Mouse (Mus musculus) effector memory CD4-positive, alpha-beta T cell, adult 7 months (primary cell): ENCODE results near the gene Trim28. TPM values are rescaled to one million over a fixed set of nuclear protein-coding genes. Genes with fewer than 3 reads are reported as not detected.

Source experiments
- polyA plus RNA-seq: library from polyadenylated mRNA; unstranded; fragments of 100-300 nt; shearing (Covaris generic); gene quantifications from one replicate; pipeline ENCODE4 v1.2.1, GENCODE M21; 2017

Trim28 gene
- polyA plus RNA-seq, result 88.3 TPM

GRCm38 (mm10) chr7:12998851-12999250 is at the start of gene Trim28:
TSS of gene Trim28 (plus strand) at chr7:12999114.

DNA sequence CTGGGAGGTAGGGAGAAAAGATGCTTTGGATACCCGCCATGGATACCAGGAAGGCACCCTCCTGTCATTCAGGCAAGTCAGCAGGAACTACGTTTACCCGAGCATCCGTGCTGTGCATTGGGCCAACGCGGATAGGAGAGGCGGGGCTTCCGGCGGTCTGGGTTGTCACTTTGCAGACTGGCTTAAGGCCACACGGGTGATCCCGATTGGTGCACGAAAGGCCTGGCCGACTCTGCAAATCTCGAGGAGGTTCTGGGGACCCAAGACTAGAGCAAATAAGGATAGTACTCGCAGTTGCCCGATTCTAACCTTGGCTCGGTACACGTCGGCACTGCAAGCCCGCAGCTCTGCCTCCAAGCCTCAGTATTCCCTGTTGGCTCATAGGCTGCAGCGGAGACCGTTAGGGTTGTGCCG is 33.2 kb upstream of the Trim28 start, which contains the start of gene Zfp324:
Gene Zfp324, plus strand, starts transcription at position 161 of the 414 bp plus-strand sequence.

DNA sequence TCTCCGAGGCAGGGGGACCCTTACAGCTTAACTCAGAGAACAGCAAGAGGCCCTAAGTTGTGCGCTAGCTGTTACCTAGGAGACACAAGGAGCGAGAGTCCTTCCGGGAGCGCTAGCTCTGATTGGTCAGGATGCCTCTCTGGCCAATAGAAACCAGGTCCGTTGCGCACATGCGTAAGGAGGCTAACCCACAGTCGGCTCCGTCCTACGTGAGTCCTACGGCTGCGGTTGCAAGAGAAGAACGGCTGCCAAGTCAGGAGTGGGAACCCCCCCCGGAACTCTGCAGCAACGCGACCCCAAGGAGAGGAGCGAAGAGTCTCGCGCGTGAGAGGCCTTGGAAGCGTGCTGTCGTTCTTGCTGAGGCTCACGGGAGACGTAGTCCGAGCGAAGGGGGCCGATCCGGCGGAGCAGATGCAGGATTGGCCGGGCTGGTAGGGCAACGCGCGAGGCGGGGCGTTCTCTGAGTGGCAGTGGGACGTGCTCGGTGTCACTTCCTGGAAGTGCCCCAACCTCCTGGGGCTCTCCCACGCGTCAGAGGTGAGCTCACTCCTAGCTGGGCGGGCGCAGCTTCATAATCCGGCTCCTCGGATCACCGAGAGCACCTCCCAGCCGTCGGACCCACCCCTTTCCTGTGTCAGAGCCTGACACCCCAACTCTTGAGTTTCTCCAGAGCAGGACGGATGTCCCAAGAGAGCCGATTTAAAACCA is 21.1 kb upstream of the Trim28 start, which contains the start of gene Zfp446:
Gene Zfp446, plus strand, starts transcription at position 167 of the 708 bp plus-strand sequence.

DNA sequence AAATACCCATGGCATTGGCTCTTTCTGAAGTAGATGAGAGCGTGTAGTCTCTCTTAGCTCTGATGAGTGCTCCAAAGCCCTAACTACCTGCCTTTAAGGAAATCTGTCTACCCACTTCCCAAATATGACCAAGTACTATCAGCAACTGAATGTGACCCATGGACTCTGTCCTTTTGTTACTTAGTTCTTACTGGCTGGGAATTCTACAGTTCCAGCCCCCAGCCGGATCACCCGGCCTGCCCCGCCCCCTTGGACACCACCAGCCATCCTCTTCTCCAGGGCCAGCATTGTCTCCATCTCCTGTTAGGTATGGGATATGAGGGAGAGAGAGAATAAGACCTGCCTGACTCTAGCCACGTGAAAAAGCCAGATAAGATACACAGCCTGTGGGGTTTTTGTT is 861 bp upstream of the Trim28 start, which contains the start of gene Slc27a5:
Gene Slc27a5, minus strand, starts transcription at position 140 of the 400 bp plus-strand sequence.

GRCm38 (mm10) chr7:13010005-13010908 is 11.3 kb downstream of the Trim28 start, which contains the start of gene Zbtb45:
TSS of gene Zbtb45 (minus strand) at chr7:13010034.

DNA sequence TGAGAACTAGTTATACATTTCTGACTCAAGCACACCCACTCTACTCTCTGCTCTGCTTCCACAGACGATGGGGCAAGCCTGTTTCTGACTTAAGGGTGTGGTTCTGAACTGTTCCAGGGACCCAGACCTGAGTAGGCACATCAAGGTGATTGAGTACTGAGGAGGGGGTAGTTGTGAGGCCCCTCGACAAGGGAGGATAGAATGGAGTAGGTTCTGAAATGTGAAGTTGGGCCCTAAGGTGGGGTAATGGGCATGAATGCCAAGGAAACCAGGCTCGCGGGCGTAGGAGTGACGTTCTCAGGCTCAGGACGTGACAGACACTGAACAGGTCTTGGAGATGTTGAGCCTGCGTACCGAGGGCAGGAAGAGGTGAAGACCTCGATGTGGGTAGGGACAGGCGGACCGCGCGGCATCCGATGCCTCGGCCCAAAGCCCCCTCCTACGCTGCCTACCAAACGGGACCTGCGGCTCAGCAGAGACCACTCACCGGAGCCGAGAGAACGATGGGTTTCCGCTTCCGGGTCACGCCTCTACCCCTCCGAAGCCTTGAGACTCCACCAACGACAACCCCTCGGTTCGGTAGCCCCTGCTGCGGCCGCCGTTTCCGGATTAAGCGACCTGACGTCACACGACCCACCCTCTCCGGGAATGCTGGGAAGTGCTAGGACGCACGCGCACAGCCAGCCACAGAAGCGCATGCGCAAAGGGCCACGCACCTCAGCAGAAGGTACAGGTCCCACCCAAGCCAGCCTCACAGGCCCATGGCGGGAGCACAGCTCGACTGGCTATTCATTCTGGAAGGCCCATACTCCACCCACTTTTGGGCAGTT is 35.4 kb downstream of the Trim28 start, which contains the start of gene Chmp2a:
Gene Chmp2a, minus strand, starts transcription at position 660 of the 830 bp plus-strand sequence.

DNA sequence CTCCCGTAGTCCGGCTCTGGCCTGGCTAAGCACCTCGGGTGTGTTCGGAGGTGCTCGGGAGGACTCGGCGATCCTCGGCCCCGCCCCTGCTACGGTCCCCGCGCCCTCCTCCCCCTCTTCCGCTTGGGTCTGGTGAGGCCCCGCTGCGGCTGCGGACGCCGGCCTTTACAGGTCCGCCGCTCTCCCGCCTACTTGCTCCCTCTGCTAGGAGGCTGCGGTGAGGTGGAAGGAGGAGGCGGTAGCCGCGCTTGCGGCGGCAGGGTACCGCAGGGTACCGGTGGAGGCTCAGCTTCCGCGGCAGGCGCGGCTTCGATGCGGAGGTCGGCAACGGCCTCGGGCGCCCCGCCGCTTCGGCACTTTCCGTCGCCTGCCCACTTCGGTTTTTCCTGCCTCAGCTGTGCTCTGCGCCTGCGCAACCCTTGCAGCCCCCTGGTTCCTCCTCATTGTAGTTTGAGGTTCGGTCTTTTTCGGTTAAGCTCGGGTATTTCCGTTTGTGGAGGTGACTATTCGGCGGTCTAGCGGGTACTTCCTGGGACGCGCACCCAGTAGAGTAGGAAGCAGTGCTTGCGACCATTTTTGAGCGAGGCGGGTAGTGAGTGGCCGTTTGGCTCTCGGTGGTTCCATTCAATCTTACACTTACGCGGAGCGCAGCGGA is 39.1 kb downstream of the Trim28 start, which contains the start of gene Ube2m:
Gene Ube2m, minus strand, starts transcription at position 375 of the 655 bp plus-strand sequence.

DNA sequence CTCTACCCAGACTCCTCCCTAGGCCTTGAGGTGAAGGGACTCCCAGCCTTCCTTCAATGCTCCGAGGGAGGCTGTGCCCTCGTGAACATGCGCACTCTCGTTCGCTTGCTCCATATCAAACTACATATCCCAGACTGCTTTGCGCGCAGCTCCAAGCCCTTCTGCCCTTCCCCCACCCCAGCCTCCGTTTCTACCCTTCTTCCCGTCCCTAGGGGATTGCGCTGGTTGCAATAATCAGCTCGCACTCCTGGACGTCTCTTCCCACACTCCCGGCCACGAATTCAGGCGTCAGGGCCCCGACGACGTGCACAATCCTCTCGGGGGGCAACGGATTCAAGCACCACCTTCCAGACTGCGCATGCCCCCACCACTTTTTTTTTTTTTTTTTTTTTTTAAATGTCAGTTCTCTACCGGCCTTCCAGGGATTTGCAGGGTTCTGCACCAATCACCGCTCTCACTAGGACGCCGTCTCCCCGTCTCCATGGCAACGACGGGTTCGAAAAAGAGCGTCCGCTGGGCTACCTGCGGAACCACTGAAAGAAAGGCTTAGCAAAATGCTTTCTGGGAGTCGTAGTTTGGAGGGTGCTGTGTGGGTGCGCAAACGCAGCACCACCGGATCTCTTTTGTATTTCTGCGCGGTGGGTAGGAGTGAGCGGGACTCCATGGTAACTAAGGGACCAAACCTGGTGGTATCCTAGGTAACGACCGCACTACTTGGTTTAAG is 55.5 kb downstream of the Trim28 start, which contains the start of gene Mzf1:
Gene Mzf1, minus strand, starts transcription at position 478 of the 724 bp plus-strand sequence.

Other genes with a start within 250 kb of the Trim28 start
- 14.1 TPM for gene Zscan18, start 195.5 kb upstream of the Trim28 start, polyA plus RNA-seq
- 6.6 TPM for gene Zfp329, start 180.3 kb upstream of the Trim28 start, polyA plus RNA-seq
- gene Zfp110, start 164.4 kb upstream of the Trim28 start, polyA plus RNA-seq, result 97.7 TPM
- 0.33 TPM for gene Zfp128, start 117.9 kb upstream of the Trim28 start, polyA plus RNA-seq
- 6.1 TPM for gene Zscan22, start 101.3 kb upstream of the Trim28 start, polyA plus RNA-seq
- 1,064 TPM for gene Rps5, start 76.8 kb upstream of the Trim28 start, polyA plus RNA-seq
- 0.16 TPM for gene Rnf225, start 71.7 kb upstream of the Trim28 start, polyA plus RNA-seq
- gene Zfp324, start 33.3 kb upstream of the Trim28 start, polyA plus RNA-seq, result 1.0 TPM
- 4.5 TPM for gene Zfp446, start 21.3 kb upstream of the Trim28 start, polyA plus RNA-seq
- 0.96 TPM for gene Slc27a5, start 922 bp upstream of the Trim28 start, polyA plus RNA-seq
- gene Zbtb45, start 10.9 kb downstream of the Trim28 start, polyA plus RNA-seq, result 5.0 TPM
- gene Chmp2a, start 35.7 kb downstream of the Trim28 start, polyA plus RNA-seq, result 170 TPM
- gene Ube2m, start 39.2 kb downstream of the Trim28 start, polyA plus RNA-seq, result 140 TPM
- gene Mzf1, start 55.6 kb downstream of the Trim28 start, polyA plus RNA-seq, result 0.67 TPM
- 0.06 TPM for gene Vmn1r85, start 96.1 kb downstream of the Trim28 start, polyA plus RNA-seq
- gene Vmn1r86, start 120.8 kb downstream of the Trim28 start, polyA plus RNA-seq, result 0.06 TPM
- gene Vmn1r87, start 141.0 kb downstream of the Trim28 start, polyA plus RNA-seq, result not detected
- 0.13 TPM for gene Vmn1r88, start 160.5 kb downstream of the Trim28 start, polyA plus RNA-seq
- gene Vmn1r89, start 213.9 kb downstream of the Trim28 start, polyA plus RNA-seq, result not detected